Mouse (Mus musculus) midbrain, embryonic 11.5 days (tissue): ENCODE measurements around the gene Ncoa3. TPM values are rescaled to one million over a fixed set of nuclear protein-coding genes. Genes with fewer than 3 reads are reported as not detected.
"Not testable (repeated sequence)": the region's sequence is repeated elsewhere in the genome, so short reads cannot be mapped to it uniquely, and the experiment has no call there.

ENCODE experiments used
- ATAC-seq: fragments of 200-750 bp; cut with Nextera tagmentation; 2 replicates; pipeline ENCODE4 v1.8.0; 2017; ENCODE audit warnings: moderate TSS enrichment, moderate library complexity; ENCODE audit not compliant: low FRiP score
- DNase-seq: peaks from one replicate; pipeline ENCODE4 v3.0.0; 2015; ENCODE audit warnings: low spot score; ENCODE audit errors: missing footprints
- H3K27ac ChIP-seq: fragments of 300-500 bp; sonication (generic); 2 replicates; pipeline ENCODE4 v1.5.1; 2014; ENCODE audit warnings: low read depth, low read length
- H3K27me3 ChIP-seq: fragments of 300-500 bp; sonication (generic); 2 replicates; pipeline ENCODE4 v1.6.1; 2014; ENCODE audit warnings: mild to moderate bottlenecking, low read length, moderate library complexity, mixed read lengths; ENCODE audit not compliant: control insufficient read depth, insufficient read depth
- H3K36me3 ChIP-seq: fragments of 300-500 bp; sonication (generic); 2 replicates; pipeline ENCODE4 v1.6.1; 2014; ENCODE audit warnings: mild to moderate bottlenecking, low read length, moderate library complexity, mixed read lengths; ENCODE audit not compliant: control insufficient read depth, insufficient read depth
- H3K4me1 ChIP-seq: fragments of 300-500 bp; sonication (generic); 2 replicates; pipeline ENCODE4 v1.6.1; 2014; ENCODE audit warnings: low read length; ENCODE audit not compliant: control insufficient read depth, insufficient read depth
- H3K4me2 ChIP-seq: fragments of 300-500 bp; sonication (generic); 2 replicates; pipeline ENCODE4 v1.6.1; 2014; ENCODE audit warnings: mild to moderate bottlenecking, moderate library complexity
- H3K4me3 ChIP-seq: fragments of 300-500 bp; sonication (generic); 2 replicates; pipeline ENCODE4 v1.5.1; 2014; ENCODE audit warnings: low read depth, low read length
- H3K9ac ChIP-seq: fragments of 300-500 bp; sonication (generic); 2 replicates; pipeline ENCODE4 v1.6.1; 2014; ENCODE audit warnings: low read length
- H3K9me3 ChIP-seq: fragments of 300-500 bp; sonication (generic); 2 replicates; pipeline ENCODE4 v1.6.1; 2016; ENCODE audit warnings: low read length; ENCODE audit not compliant: control insufficient read depth
- WGBS: fragments of 180-500 bp; shearing (Covaris S2); extraction: QIAGEN DNeasy Blood & Tissue Kit; methylation state at CpG from one replicate; pipeline ENCODE4 v1.1.7; 2014; 5-methylcytosine and 5-hydroxymethylcytosine counted together
- polyA plus RNA-seq: library from polyadenylated mRNA; unstranded; fragments of >200 nt; fragmentation: Nextera tagmentation; extraction: Ambion mirVana; gene quantifications from 2 replicates; pipeline ENCODE4 v1.2.1, GENCODE M21; 2014

Ncoa3 gene
- 16.1 and 17.4 TPM in 2 replicates for polyA plus RNA-seq

DNA sequence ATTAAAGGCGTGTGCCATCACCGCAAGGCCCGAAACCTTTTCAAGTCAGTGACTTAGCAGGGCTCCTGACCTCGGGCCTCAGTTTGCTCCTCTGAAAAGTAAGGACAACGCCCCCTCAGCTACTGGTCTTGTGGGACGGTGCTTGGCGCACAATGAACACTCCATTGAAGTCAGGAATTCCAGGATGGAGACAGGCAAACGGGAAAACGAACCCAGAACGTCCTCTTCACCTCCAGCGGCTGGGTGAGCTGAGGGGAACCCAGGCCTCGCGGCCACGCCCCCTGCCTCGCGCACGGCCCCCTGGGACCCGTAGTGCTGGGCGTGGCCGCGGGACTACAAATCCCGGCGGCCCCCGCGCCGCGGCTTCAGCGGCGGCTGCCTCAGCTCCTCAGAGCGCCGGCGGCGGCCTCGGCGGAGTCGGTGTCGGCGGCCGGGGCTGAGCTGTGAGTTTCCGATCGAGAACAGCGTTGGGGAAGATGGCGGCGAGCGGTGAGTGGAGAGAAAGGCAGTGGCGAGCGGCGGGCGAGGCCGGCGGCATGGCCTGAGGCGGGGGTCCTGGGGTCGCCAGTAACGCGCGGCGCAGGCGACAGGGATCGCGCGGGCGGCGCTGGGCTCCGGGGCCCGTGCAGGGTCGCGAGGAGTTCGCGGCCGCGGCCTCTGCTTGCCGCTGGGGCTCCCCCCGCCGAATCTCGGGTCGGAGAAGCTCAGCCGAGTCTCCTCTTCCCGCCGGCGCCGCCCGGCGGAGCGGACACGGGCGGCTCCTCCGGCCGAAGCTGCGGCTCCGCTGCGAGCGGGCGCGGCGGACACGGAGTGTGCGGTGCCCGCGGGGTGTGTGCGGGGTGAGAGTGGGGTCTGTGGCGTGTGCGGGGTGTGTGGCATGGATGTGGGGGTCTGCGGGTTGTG, at the start of gene Ncoa3:
Ncoa3 (plus strand) TSS at position 367 of the 903 bp plus-strand sequence.
- DNase-seq (peak; percentile 100), ATAC-seq (peak; percentile 96)
- WGBS, result 3% methylated on average over 88 of the region's 103 CpGs
- H3K4me3 ChIP-seq, result peak within 1 kb of the TSS; percentile 94
- H3K9ac ChIP-seq, result peak within 1 kb of the TSS; percentile 94
- no peaks in the 10 kb centered on the region for H3K36me3 ChIP-seq
- peaks cover 3% of the 10 kb centered on the region; the same call in 1 of the 2 replicates for H3K9me3 ChIP-seq
- H3K27me3 ChIP-seq, result no peaks in the 10 kb centered on the region
- H3K4me1 ChIP-seq, result peaks cover 7% of the 10 kb centered on the region
- H3K4me2 ChIP-seq, result peak within 1 kb of the TSS; percentile 93
- peak within 1 kb of the TSS; percentile 74 for H3K27ac ChIP-seq

DNA sequence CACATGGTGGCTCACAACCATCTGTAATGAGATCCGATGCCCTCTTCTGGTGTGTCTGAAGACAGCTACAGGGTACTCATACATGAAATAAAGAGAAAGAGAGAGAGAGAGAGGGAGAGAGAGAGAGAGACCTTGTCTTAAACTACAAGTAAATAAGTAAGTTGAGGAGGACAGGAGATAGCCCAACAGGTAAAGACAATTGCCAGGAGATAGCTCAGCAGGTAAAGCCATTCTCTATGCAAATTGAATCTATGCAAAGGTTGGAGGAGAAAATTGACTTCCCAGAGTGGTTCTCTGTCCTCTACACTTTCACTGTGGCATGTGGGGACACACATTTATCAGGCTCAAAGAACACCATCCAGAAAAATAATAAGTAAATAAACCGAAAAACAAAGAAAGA, 49.3 kb upstream of the Ncoa3 start:
- peak; percentile 10 for DNase-seq
- ATAC-seq, result no peak
- Histone ChIP-seq H3K27ac (no peak overlapping the region), H3K27me3 (no peaks in the 10 kb centered on the region), H3K4me3 (no peak overlapping the region), H3K36me3 (no peaks in the 10 kb centered on the region), H3K4me1 (no peaks in the 10 kb centered on the region), H3K9ac (no peak overlapping the region), H3K9me3 (no peaks in the 10 kb centered on the region), H3K4me2 (no peak overlapping the region)
- WGBS, result 95% methylated on average over 2 of the region's 2 CpGs

DNA sequence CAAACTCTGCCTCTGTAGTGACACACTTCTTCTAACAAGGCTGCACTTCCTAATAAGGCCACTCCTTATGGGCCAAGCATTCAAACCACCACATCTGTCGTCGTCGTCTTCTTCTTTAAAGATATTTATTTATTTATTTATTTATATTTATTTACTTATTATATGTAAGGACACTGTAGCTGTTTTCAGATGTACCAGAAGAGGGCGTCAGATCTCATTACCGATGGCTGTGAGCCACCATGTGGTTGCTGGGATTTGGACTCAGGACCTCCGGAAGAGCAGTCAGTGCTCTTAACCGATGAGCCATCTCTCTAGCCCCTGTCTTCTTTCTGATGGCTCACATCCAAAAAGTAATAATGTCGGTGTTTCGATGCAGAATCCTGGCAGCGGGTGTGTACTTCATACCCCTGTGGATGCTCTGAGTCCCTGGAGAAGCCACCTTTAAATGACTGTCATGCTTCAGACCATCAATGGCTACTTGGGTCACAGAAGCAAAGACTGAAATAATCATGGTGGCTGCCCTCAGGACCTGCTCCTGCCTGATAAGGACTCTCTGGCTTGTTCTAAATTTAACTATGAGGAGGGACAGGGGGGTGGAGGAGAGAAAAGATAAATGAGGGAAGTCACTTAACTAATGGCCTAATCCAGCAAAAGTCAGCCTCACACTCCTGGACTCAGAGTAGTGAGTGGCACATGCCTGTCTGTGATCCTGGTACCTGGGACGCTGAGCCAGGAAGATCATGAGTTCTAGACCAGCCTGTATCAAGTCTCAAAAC, 47.7 kb upstream of the Ncoa3 start:
- Histone ChIP-seq H3K9me3 (no peaks in the 10 kb centered on the region), H3K27ac (no peak overlapping the region), H3K36me3 (no peaks in the 10 kb centered on the region), H3K4me1 (no peaks in the 10 kb centered on the region), H3K4me3 (no peak overlapping the region), H3K9ac (no peak overlapping the region), H3K27me3 (no peaks in the 10 kb centered on the region), H3K4me2 (no peak overlapping the region)
- WGBS, result 82% methylated on average over 11 of the region's 11 CpGs
- DNase-seq (peak; percentile 76), ATAC-seq (no peak)

DNA sequence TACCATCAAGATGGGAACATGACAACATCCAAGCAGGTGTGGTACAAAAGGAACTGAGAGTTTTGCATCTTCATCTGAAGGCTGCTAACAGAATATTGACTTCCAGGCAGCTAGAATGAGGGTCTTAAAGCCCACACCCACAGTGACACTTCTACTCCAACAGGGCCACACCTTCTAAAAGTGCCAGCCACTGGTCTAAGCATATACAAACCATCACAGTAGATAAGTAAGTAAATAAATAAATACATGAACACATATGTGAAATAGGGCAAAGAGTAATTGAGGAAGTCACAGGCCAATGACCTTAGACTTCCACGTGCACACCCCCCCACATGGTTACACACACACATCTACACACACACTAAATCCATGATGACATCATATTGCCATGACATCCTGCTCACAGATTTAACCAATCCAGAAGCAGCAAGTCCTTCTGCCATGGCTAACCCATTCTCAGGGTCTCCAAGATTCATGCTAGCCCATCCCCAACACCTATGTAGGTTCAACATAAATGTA, 46.3 kb upstream of the Ncoa3 start:
- no peak overlapping the region for H3K27ac ChIP-seq
- no peak for ATAC-seq

DNA sequence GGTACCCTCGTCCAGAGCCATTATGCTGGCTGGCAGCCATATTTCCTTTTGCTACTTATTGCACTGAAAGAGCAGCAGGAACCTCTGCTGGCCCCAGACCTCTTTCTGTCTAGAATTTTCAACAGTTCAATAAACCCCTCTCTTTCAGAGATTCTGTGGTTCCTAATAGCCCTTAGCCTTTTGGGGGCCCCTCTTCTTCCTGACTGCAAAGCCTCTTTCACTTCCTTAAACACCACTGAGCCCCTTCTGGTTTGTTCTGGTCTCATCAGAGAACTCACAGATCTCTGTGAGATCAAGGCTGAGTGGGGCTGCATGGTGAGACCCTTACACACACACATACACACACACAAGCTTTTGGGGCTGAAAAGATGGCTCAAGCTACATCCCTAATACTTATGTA, 44.4 kb upstream of the Ncoa3 start:
- no peak overlapping the region for H3K4me2 ChIP-seq
- H3K36me3 ChIP-seq, result no peaks in the 10 kb centered on the region
- DNase-seq (peak; percentile 78), ATAC-seq (no peak)
- no peak overlapping the region for H3K9ac ChIP-seq
- no peaks in the 10 kb centered on the region for H3K4me1 ChIP-seq
- WGBS, result 71% methylated on average over 1 of the region's 1 CpGs
- H3K4me3 ChIP-seq, result no peak overlapping the region
- no peak overlapping the region for H3K27ac ChIP-seq
- no peaks in the 10 kb centered on the region for H3K27me3 ChIP-seq
- no peaks in the 10 kb centered on the region for H3K9me3 ChIP-seq

More for the DNA sequence above, 46.3 kb upstream of the Ncoa3 start:
- H3K9me3 ChIP-seq, result no peaks in the 10 kb centered on the region
- H3K4me1 ChIP-seq, result no peaks in the 10 kb centered on the region
- no peaks in the 10 kb centered on the region for H3K27me3 ChIP-seq
- DNase-seq, result peak; percentile 10
- no peak overlapping the region for H3K4me2 ChIP-seq
- H3K4me3 ChIP-seq, result no peak overlapping the region
- H3K36me3 ChIP-seq, result no peaks in the 10 kb centered on the region
- H3K9ac ChIP-seq, result no peak overlapping the region
- WGBS, result 90% methylated on average over 1 of the region's 1 CpGs

DNA sequence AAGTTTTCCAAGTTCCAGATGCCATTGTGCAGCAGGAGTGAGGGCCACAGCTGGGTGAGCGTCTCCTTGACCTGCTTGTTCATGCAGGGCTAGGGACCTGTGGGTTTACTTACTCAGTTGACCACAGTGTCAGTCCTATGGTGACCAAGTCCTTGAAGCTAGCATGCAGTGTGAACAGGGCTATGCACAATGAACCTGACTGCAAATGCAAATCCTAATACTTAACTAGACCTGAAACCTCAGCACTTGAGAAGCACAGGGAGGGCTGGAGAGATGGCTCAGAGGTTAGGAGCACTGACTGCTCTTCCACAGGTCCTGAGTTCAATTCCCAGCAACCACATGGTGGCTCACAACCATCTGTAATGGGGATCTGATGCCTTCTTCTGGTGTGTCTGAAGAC, 43.7 kb upstream of the Ncoa3 start:
- ATAC-seq, H3K4me1 ChIP-seq, H3K9ac ChIP-seq, H3K4me3 ChIP-seq, H3K36me3 ChIP-seq, H3K4me2 ChIP-seq, H3K27me3 ChIP-seq, H3K9me3 ChIP-seq, H3K27ac ChIP-seq: not testable (repeated sequence)
- 75% methylated on average over 1 of the region's 1 CpGs for WGBS
- DNase-seq, result peak; percentile 76

DNA sequence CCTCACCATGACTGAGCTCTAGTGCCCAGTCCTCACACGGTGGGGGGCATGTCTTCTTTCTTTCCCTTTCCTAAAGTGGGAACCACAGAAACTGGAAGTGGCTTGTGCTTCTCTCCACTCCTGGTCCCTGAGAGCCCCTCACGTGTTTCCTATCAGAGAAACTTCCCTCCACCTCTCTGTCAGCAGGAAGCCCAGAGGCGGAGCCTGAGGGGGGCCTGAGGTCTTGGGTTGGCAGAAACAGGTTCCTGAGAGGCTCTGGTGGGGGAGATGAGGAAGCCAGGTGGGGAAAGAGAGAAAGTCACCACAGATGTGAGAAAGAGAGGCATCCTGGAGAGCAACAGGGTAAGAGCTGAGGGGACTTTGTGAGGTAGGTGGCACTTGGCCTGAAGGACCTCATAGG, 42.7 kb upstream of the Ncoa3 start:
- Histone ChIP-seq H3K27ac (no peak overlapping the region), H3K9ac (no peak overlapping the region), H3K4me2 (no peak overlapping the region), H3K36me3 (no peaks in the 10 kb centered on the region), H3K9me3 (no peaks in the 10 kb centered on the region), H3K4me1 (no peaks in the 10 kb centered on the region), H3K27me3 (no peaks in the 10 kb centered on the region), H3K4me3 (no peak overlapping the region)
- DNase-seq, result peak; percentile 56
- WGBS, result 59% methylated on average over 3 of the region's 3 CpGs
- no peak for ATAC-seq

DNA sequence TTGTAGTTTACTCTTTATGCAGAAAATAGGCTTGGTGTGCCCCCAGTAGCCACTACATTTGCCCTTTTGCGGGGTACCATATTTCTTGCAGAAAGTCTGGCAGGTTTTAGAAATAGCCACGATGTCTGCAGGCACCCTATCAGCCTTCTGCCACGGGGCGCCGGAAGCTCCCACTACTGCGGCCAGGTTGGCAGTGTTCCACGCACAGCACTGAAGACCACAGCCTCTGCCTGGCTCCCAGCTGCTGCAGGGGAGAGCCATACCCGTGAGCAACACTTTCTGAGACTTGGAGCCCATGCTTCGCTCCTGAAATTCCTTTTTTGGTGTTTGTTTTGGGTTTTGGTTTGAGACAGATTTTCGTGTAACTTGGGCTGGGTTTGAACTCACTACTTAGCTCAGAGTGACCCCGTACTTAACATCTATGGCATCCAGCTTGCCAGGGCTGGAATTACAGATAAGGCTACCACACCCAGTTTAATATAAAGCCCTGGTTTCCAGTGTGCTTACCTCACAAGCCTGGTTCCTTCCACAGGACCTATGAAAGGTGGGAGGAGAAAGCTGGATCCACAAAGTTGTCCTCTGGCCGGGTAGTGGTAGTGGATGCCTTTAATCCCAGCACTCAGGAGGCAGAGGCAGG, 40.9 kb upstream of the Ncoa3 start:
- Histone ChIP-seq H3K4me3 (no peak overlapping the region), H3K27ac (no peak overlapping the region), H3K4me2 (no peak overlapping the region), H3K9me3 (no peaks in the 10 kb centered on the region), H3K4me1 (no peaks in the 10 kb centered on the region), H3K9ac (no peak overlapping the region), H3K27me3 (no peaks in the 10 kb centered on the region), H3K36me3 (no peaks in the 10 kb centered on the region)
- peak; percentile 57 for DNase-seq
- 83% methylated on average over 12 of the region's 12 CpGs for WGBS
- no peak for ATAC-seq
